Mouse (Mus musculus) testis, adult 2 months (tissue): ENCODE data around the gene Ift43.

Source experiments
- CTCF ChIP-seq: fragments of 200-500 bp; IDR thresholded peaks from 2 replicates; pipeline ENCODE4 v1.5.1; 2012; ENCODE audit warnings: low read depth, mild to moderate bottlenecking, inconsistent platforms, low read length, moderate library complexity; ENCODE audit not compliant: control insufficient read depth, insufficient read depth, insufficient replicate concordance
- POLR2A ChIP-seq: fragments of 200-500 bp; IDR thresholded peaks from 2 replicates; pipeline ENCODE4 v1.6.1; 2012; ENCODE audit warnings: low read depth, mild to moderate bottlenecking, inconsistent platforms, low read length, moderate library complexity; ENCODE audit not compliant: control insufficient read depth

DNA sequence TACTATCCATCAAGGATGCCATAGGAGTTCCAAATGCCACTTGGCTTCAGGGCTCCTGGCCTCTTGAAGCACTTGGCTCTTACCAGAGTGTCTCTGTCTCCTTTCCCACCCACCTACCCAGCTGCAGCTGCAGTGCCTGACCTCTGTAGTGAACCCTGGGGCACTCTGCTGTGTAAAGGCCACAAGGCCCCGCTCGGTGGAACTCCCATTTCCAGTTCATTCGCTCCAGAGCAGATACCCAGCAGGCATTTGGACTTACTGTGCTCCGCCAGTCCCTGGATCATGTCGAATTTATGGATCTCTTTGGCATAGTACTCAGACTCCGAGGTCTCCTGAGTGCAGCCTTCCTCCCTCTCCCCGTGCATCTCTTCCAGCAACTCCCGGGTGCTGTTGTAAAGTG lies 5.0 kb upstream of the Ift43 start:
- TF ChIP-seq POLR2A (no peak), CTCF (no peak)
